Mouse (Mus musculus) neural tube, embryonic 14.5 days (tissue): ENCODE data around the gene B430218F22Rik. TPM values are rescaled to one million over a fixed set of nuclear protein-coding genes. Genes with fewer than 3 reads are reported as not detected.

Experiments
- ATAC-seq: fragments of 200-750 bp; cut with Nextera tagmentation; 2 replicates; pipeline ENCODE4 v1.8.0; 2017; ENCODE audit warnings: low read depth, mild to moderate bottlenecking, moderate TSS enrichment, moderate library complexity
- H3K27ac ChIP-seq: fragments of 300-500 bp; sonication (generic); 2 replicates; pipeline ENCODE4 v1.5.1; 2014; ENCODE audit warnings: low read depth, mild to moderate bottlenecking, control low read depth, low read length, moderate library complexity, mixed read lengths
- H3K27me3 ChIP-seq: fragments of 300-500 bp; sonication (generic); 2 replicates; pipeline ENCODE4 v1.6.1; 2014; ENCODE audit warnings: low read length; ENCODE audit not compliant: control insufficient read depth, insufficient read depth
- H3K36me3 ChIP-seq: fragments of 300-500 bp; sonication (generic); 2 replicates; pipeline ENCODE4 v1.6.1; 2014; ENCODE audit warnings: low read length, mixed read lengths; ENCODE audit not compliant: control insufficient read depth, insufficient read depth
- H3K4me1 ChIP-seq: fragments of 300-500 bp; sonication (generic); 2 replicates; pipeline ENCODE4 v1.6.1; 2014; ENCODE audit warnings: low read length; ENCODE audit not compliant: control insufficient read depth, insufficient read depth
- H3K4me2 ChIP-seq: fragments of 300-500 bp; sonication (generic); 2 replicates; pipeline ENCODE4 v1.6.1; 2014; ENCODE audit warnings: mild to moderate bottlenecking, low read depth, low read length, control low read depth
- H3K4me3 ChIP-seq: fragments of 300-500 bp; sonication (generic); 2 replicates; pipeline ENCODE4 v1.5.1; 2014; ENCODE audit warnings: low read depth, low read length, control low read depth, mixed read lengths
- H3K9ac ChIP-seq: fragments of 300-500 bp; sonication (generic); replicated peaks from 2 replicates; pipeline ENCODE4 v1.6.1; 2014; ENCODE audit warnings: low read depth, mild to moderate bottlenecking, control low read depth, low read length, mixed read lengths
- H3K9me3 ChIP-seq: fragments of 300-500 bp; sonication (generic); 2 replicates; pipeline ENCODE4 v1.6.1; 2016; ENCODE audit warnings: low read length; ENCODE audit not compliant: control insufficient read depth
- WGBS: fragments of 180-500 bp; shearing (Covaris S2); extraction: QIAGEN DNeasy Blood & Tissue Kit; methylation state at CpG from one replicate; pipeline ENCODE4 v1.1.7; 2014; 5-methylcytosine and 5-hydroxymethylcytosine counted together
- polyA plus RNA-seq: library from polyadenylated mRNA; unstranded; fragments of >200 nt; fragmentation: Nextera tagmentation; extraction: Ambion mirVana; gene quantifications from 2 replicates; pipeline ENCODE4 v1.2.1, GENCODE M21; 2014

B430218F22Rik gene
- polyA plus RNA-seq, 1 experiment from 2014 or later = 1.2 TPM

- Histone ChIP-seq H3K4me2 (no peak overlapping the region), H3K27ac (no peak overlapping the region), H3K9ac (no peak overlapping the region), H3K9me3 (no peaks in the 10 kb centered on the region), H3K27me3 (no peaks in the 10 kb centered on the region), H3K4me1 (no peaks in the 10 kb centered on the region), H3K4me3 (no peak overlapping the region), H3K36me3 (no peaks in the 10 kb centered on the region)
- 90% methylated on average over 3 of the region's 3 CpGs for WGBS
- ATAC-seq = no peak
These were observed 9.4 kb downstream of the B430218F22Rik start for GRCm38 (mm10) chr13:118395803-118396202.

GRCm38 (mm10) chr13:118400340-118400739 lies 13.9 kb downstream of the B430218F22Rik start:
- no peaks in the 10 kb centered on the region for H3K27me3 ChIP-seq
- H3K36me3 ChIP-seq = no peaks in the 10 kb centered on the region
- H3K4me1 ChIP-seq = no peaks in the 10 kb centered on the region
- 81% methylated on average over 6 of the region's 6 CpGs for WGBS
- H3K4me3 ChIP-seq = no peak overlapping the region
- no peaks in the 10 kb centered on the region for H3K9me3 ChIP-seq
- H3K27ac ChIP-seq = no peak overlapping the region
- no peak overlapping the region for H3K4me2 ChIP-seq
- ATAC-seq = no peak
- no peak overlapping the region for H3K9ac ChIP-seq

GRCm38 (mm10) chr13:118403544-118403943 lies 17.1 kb downstream of the B430218F22Rik start:
- no peak overlapping the region for H3K9ac ChIP-seq
- no peaks in the 10 kb centered on the region for H3K4me1 ChIP-seq
- no peak overlapping the region for H3K4me2 ChIP-seq
- peak; percentile 60; the same call in 1 of the 2 replicates for ATAC-seq
- no peaks in the 10 kb centered on the region for H3K9me3 ChIP-seq
- H3K4me3 ChIP-seq = no peak overlapping the region
- no peak overlapping the region for H3K27ac ChIP-seq
- no peaks in the 10 kb centered on the region for H3K27me3 ChIP-seq
- H3K36me3 ChIP-seq = no peaks in the 10 kb centered on the region

GRCm38 (mm10) chr13:118411297-118411992 lies 25.0 kb downstream of the B430218F22Rik start:
- ATAC-seq = no peak

GRCm38 (mm10) chr13:118418163-118418562 lies 31.7 kb downstream of the B430218F22Rik start:
- Histone ChIP-seq H3K9me3 (no peaks in the 10 kb centered on the region), H3K4me3 (no peak overlapping the region), H3K9ac (no peak overlapping the region), H3K4me1 (no peaks in the 10 kb centered on the region), H3K36me3 (no peaks in the 10 kb centered on the region), H3K27ac (no peak overlapping the region), H3K27me3 (no peaks in the 10 kb centered on the region), H3K4me2 (no peak overlapping the region)
- 38% methylated on average over 4 of the region's 4 CpGs for WGBS
- ATAC-seq = no peak

More at GRCm38 (mm10) chr13:118411297-118411992, 25.0 kb downstream of the B430218F22Rik start:
- Histone ChIP-seq H3K4me2 (no peak overlapping the region), H3K27me3 (no peaks in the 10 kb centered on the region), H3K4me1 (no peaks in the 10 kb centered on the region), H3K9me3 (no peaks in the 10 kb centered on the region), H3K9ac (no peak overlapping the region), H3K4me3 (no peak overlapping the region), H3K36me3 (no peaks in the 10 kb centered on the region), H3K27ac (no peak overlapping the region)
- WGBS = 82% methylated on average over 6 of the region's 6 CpGs

GRCm38 (mm10) chr13:118420408-118420807 lies 34.0 kb downstream of the B430218F22Rik start:
- no peaks in the 10 kb centered on the region for H3K36me3 ChIP-seq
- no peak overlapping the region for H3K27ac ChIP-seq
- H3K9ac ChIP-seq = no peak overlapping the region
- 95% methylated on average over 1 of the region's 1 CpGs for WGBS
- no peaks in the 10 kb centered on the region for H3K9me3 ChIP-seq
- H3K4me3 ChIP-seq = no peak overlapping the region
- no peaks in the 10 kb centered on the region for H3K4me1 ChIP-seq
- no peak overlapping the region for H3K4me2 ChIP-seq
- H3K27me3 ChIP-seq = no peaks in the 10 kb centered on the region
- ATAC-seq = no peak

- Histone ChIP-seq H3K27ac (no peak overlapping the region), H3K9ac (no peak overlapping the region), H3K36me3 (no peaks in the 10 kb centered on the region), H3K4me1 (no peaks in the 10 kb centered on the region), H3K9me3 (no peaks in the 10 kb centered on the region), H3K27me3 (no peaks in the 10 kb centered on the region), H3K4me3 (no peak overlapping the region), H3K4me2 (no peak overlapping the region)
- no peak for ATAC-seq
- 88% methylated on average over 1 of the region's 1 CpGs for WGBS
These were observed 34.4 kb downstream of the B430218F22Rik start for GRCm38 (mm10) chr13:118420847-118421246.

Other genes starting within 250 kb of the B430218F22Rik start
- 25.8 and 27.4 TPM in 2 replicates for gene Mrps30, start 622 bp downstream of the B430218F22Rik start, polyA plus RNA-seq